Comparison of ENCODE assay signal across 15 mouse cellular contexts in genomic region chr9:77251511-77252112, GRCm38 (mm10).
A peak's percentile ranks its signal among the peaks of the same experiment; 100 is the strongest.
DNase-seq lines count a peak whose midpoint lies in the region; ATAC-seq and TF ChIP-seq lines count a peak whose summit lies in the region.
"Had no signal": no experiment of that assay in that cellular context is flagged by ENCODE, and none has a peak within 500 bp of the region (broad histone marks: within the 10 kb centered on the region; RNA-seq: fewer than 3 reads in every experiment).

No protein-coding gene starts in this region.

- H3K4me2 ChIP-seq in midbrain, embryonic 11.5 days, result no peak overlapping the region
- H3K4me2 ChIP-seq: liver, embryonic 13.5 days; midbrain, embryonic 12.5 days had no signal

- H3K36me3 ChIP-seq in ES-E14 (ENCODE audit: control insufficient read depth, insufficient read depth, low read length, poor library complexity, severe bottlenecking), result no peaks in the 10 kb centered on the region
- H3K36me3 ChIP-seq in midbrain, embryonic 11.5 days (ENCODE audit: control insufficient read depth, insufficient read depth, low read length), result no peaks in the 10 kb centered on the region
- H3K36me3 ChIP-seq: liver, embryonic 13.5 days; midbrain, embryonic 12.5 days had no signal

- no peaks in the 10 kb centered on the region for H3K27me3 ChIP-seq in midbrain, embryonic 11.5 days (ENCODE audit: control insufficient read depth, insufficient read depth, low read length)
- H3K27me3 ChIP-seq: CH12.LX; liver, embryonic 13.5 days; midbrain, embryonic 12.5 days had no signal

- no peak overlapping the region for H3K27ac ChIP-seq in ES-E14 (ENCODE audit: insufficient read depth, low read depth, low read length, poor library complexity, severe bottlenecking)
- no peak overlapping the region for H3K27ac ChIP-seq in midbrain, embryonic 11.5 days (ENCODE audit: low read depth, low read length)
- H3K27ac ChIP-seq: liver, embryonic 13.5 days; midbrain, embryonic 12.5 days had no signal

- no peak overlapping the region for H3K4me3 ChIP-seq in ES-E14 (ENCODE audit: insufficient read depth in 1 of 2, low read depth in 1 of 2, low read length in 2 of 2, poor library complexity in 1 of 2, severe bottlenecking in 1 of 2)
- no peak overlapping the region for H3K4me3 ChIP-seq in midbrain, embryonic 11.5 days (ENCODE audit: low read depth, low read length)
- H3K4me3 ChIP-seq: liver, embryonic 13.5 days; midbrain, embryonic 12.5 days had no signal

- in situ Hi-C loops in ES-E14 (cut with MboI; ENCODE audit: low sequenced_read_pairs in 2 of 2, unreplicated experiment in 2 of 2), result no loop called here

- H3K9ac ChIP-seq in ES-E14 (ENCODE audit: insufficient read depth, low read depth, low read length, poor library complexity, severe bottlenecking), result no peak overlapping the region
- H3K9ac ChIP-seq in midbrain, embryonic 11.5 days (ENCODE audit: low read length), result no peak overlapping the region
- H3K9ac ChIP-seq: liver, embryonic 13.5 days; midbrain, embryonic 12.5 days had no signal

- peak; percentile 44 for DNase-seq in ES-E14 (ENCODE audit: low read depth, low spot score)
- DNase-seq in brain, adult 2 months (ENCODE audit: low read depth, low spot score), result peak; percentile 57
- peak; percentile 34 for DNase-seq in layer of hippocampus, adult 9-11 months
- DNase-seq in retina, embryonic 14.5 days (ENCODE audit: low spot score), result peak; percentile 12
- no peak for DNase-seq in thymus, postnatal 10 days (ENCODE audit: low spot score in 2 of 2)
- no peak for DNase-seq in adrenal gland, adult (ENCODE audit: inconsistent age in 2 of 2, low spot score in 1 of 2)
- no peak for DNase-seq in midbrain, embryonic 11.5 days (ENCODE audit: low spot score, missing footprints)
- no peak for DNase-seq in adrenal gland, postnatal 36 days
- DNase-seq: heart, postnatal 4 days; kidney, adult 11 months; kidney, postnatal 4 days; liver, embryonic 13.5 days; lung, postnatal 14 days had no signal

- H3K4me1 ChIP-seq in ES-E14 (ENCODE audit: control insufficient read depth in 2 of 2, insufficient read depth in 2 of 2, low read length in 2 of 2, poor library complexity in 1 of 2), result peaks cover 0 to 2% of the 10 kb centered on the region in 2 experiments; a peak in 1 of 4 replicates
- H3K4me1 ChIP-seq in midbrain, embryonic 11.5 days (ENCODE audit: control insufficient read depth, insufficient read depth, low read length), result no peaks in the 10 kb centered on the region
- H3K4me1 ChIP-seq: liver, embryonic 13.5 days; midbrain, embryonic 12.5 days had no signal

- 87% methylated on average over 14 of the region's 18 CpGs for WGBS in midbrain, embryonic 11.5 days

- no peaks in the 10 kb centered on the region for H3K9me3 ChIP-seq in ES-E14 (ENCODE audit: control insufficient read depth, insufficient read depth, low read depth, low read length)
- H3K9me3 ChIP-seq in midbrain, embryonic 11.5 days (ENCODE audit: control insufficient read depth, low read length), result no peaks in the 10 kb centered on the region
- H3K9me3 ChIP-seq: liver, embryonic 13.5 days had no signal

- no peak for ATAC-seq in midbrain, embryonic 11.5 days (ENCODE audit: low FRiP score)

TF ChIP-seq in ES-E14, 5 proteins besides CTCF, POLR2A, EP300 and RAD21:
- no peak for TF ChIP-seq MAFK (IDR thresholded peaks at IDR 0.05; ENCODE audit: insufficient read depth, low read depth, low read length)
- TF ChIP-seq CHD2 (IDR thresholded peaks at IDR 0.05; ENCODE audit: low read depth, low read length), result no peak
- no peak for TF ChIP-seq ZNF384 (IDR thresholded peaks at IDR 0.05; ENCODE audit: low read depth, low read length)
- TF ChIP-seq ZC3H11A (IDR thresholded peaks at IDR 0.05; ENCODE audit: borderline replicate concordance, low read depth, low read length), result no peak
- no peak for TF ChIP-seq HCFC1 (IDR thresholded peaks at IDR 0.05; ENCODE audit: borderline replicate concordance, insufficient read depth, low read length)
TF ChIP-seq in ES-E14: peak in this region for 0.

Comparison
In these comparisons a context has a peak if more than half of its experiments do, and no peak if none do; other contexts are left out.
1. DNase-seq: peak in ES-E14 (single experiment), brain, adult 2 months (single experiment), layer of hippocampus, adult 9-11 months (single experiment) and retina, embryonic 14.5 days (single experiment); none in thymus, postnatal 10 days (0 of 2), adrenal gland, adult (0 of 2), midbrain, embryonic 11.5 days (single experiment) and adrenal gland, postnatal 36 days (0 of 2).